Mouse (Mus musculus) CD8-positive naive resting alpha-beta T cell, adult 57 days (primary cell): ENCODE measurements around the gene Hist3h2ba. TPM values are rescaled to one million over a fixed set of nuclear protein-coding genes. Genes with fewer than 3 reads are reported as not detected.

Source experiments
- total RNA-seq: library from RNA; stranded (reverse); gene quantifications from one replicate; pipeline ENCODE4 v1.2.4, GENCODE M21; 2023

The Hist3h2ba gene
- total RNA-seq: 11.3 TPM

DNA sequence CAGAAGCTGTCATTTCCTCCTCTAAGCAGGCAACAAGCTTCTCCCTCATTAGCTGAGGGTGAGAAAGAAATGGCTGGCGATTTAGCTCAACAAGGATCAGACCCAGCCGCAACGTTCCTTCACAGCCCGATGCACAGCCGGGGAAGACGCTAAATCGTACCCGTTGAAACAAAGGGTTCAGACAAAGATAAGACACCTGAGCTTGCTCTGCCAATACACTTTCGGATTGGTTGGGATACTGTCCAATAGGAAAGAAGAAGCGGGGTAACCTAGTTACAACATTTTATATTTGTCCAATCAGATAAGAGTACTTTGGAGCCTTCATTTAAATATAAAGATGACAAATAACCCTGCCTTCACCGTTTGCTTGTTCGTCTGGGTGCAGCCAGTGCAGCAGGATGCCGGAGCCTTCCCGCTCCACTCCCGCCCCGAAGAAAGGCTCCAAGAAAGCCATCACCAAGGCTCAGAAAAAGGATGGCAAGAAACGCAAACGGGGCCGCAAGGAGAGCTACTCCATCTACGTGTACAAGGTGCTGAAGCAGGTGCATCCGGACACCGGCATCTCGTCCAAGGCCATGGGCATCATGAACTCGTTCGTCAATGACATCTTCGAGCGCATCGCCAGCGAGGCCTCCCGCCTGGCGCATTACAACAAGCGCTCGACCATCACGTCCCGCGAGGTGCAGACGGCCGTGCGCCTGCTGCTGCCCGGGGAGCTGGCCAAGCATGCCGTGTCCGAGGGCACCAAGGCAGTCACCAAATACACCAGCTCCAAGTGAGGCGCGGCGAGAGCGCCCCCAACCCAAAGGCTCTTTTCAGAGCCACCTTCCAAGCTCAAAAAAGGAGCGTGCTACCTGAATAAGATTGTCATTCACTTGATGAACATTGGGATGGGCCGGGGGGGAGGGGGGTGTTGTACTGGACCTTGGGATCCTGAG is at the start of gene Hist3h2ba:
Gene Hist3h2ba, plus strand, starts transcription at position 379 of the 938 bp plus-strand sequence.

DNA sequence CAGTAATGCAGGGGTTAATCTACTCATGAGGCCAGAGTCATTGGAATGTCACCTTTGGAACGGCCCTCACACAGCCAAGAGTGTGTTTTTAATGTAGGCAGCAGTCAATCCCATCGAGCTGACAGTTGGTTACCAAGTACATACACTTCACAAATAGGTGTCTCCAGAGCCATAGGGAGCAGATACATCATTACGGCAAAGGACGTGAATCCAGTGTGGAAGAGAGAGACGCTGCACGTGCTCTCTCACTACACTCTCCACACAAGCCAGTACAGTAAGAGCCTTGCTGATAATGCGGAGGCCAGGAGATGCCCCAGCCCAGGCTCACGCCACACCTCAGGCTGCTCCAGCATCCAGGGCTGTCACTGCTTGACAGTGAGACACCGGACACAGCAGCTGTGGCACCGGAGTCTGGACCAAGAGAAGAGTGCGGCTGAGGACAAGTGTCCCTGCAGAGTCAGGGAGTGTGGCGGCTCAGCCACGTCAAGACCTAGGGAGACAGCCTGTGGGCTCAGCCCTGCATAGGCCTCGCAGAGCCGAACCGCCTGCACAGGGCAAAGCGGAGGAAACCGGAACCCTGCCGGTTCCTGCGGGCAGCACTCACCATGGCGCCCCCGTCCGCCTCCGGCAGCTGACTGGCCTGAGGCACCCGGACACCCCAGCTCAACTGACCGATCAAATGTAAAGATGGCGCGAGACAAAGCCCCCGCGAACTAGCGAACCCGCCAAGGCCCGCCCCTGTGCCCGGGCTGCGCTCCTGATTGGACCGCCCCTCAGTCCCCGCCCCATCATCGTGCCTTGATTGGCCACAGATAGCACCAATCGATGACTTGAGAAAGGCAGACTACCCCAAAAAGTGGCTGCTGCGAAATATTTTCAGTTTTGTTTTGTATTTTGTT is 45.0 kb upstream of the Hist3h2ba start, which contains the start of gene Zfp39:
Gene Zfp39, minus strand, starts transcription at position 715 of the 899 bp plus-strand sequence.

DNA sequence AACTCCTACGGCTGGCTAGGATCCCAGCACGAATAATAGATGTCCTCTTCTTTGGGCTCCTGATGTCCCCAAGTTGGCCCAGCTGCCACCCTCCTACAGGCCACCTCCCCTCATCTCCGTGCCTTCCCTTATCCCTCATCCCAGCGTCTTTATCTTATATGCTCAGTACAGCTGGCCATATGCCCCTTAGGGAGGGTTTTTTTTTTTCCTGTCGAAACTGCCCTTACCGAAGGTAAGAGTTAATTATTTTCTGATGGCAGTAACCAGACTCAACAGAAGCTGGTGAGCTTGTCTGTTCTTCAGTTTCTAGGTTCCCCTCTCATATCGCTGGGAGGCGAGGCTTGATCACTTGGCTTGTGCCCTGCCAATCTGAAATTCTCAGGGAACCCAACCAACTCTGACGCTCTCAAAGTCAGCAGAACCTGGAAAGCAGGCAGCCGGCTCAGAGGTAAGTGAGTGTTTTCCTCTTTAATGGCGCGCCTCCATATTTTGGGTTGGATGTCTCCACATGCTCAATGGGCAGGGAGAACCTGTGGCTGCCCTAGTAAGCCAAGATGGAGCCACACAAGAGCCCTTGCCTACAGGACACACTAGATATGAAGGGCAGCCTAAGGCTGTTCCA is 30.9 kb upstream of the Hist3h2ba start, which contains the start of gene Btnl10:
Gene Btnl10, plus strand, starts transcription at position 164 of the 622 bp plus-strand sequence.

GRCm38 (mm10) chr11:58938322-58939087 is 10.2 kb upstream of the Hist3h2ba start, which contains the start of gene Rnf187:
Rnf187 (minus strand) TSS chr11:58938916.

DNA sequence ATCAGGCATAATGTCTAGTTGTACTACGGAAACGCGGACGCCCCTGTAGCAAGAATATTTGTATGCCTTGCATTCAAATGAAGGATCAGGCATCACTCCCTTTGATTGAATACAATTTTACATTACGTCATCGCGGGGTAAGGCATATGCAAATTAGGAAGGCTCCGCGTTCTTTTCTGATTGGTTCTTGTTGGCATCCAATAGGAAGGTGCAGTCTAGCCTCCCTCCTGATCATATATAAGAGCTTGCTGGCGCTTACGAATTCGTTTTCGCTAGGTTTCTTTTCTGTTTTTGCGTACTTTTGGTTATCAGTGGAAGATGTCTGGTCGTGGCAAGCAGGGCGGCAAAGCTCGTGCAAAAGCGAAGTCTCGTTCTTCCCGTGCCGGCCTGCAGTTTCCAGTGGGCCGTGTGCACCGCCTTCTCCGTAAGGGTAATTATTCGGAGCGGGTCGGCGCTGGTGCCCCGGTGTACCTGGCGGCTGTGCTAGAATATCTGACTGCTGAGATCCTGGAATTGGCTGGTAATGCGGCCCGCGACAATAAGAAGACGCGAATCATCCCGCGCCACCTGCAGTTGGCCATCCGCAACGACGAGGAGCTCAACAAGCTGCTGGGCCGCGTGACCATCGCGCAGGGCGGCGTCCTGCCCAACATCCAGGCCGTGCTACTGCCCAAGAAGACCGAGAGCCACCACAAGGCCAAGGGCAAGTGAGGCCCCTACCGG is 5.9 kb downstream of the Hist3h2ba start, which contains the start of the genes Hist3h2a and Trim17:
Gene Hist3h2a, plus strand, starts transcription at position 266 of the 723 bp plus-strand sequence.
Gene Trim17, plus strand, starts transcription at position 266 of the 723 bp plus-strand sequence.

DNA sequence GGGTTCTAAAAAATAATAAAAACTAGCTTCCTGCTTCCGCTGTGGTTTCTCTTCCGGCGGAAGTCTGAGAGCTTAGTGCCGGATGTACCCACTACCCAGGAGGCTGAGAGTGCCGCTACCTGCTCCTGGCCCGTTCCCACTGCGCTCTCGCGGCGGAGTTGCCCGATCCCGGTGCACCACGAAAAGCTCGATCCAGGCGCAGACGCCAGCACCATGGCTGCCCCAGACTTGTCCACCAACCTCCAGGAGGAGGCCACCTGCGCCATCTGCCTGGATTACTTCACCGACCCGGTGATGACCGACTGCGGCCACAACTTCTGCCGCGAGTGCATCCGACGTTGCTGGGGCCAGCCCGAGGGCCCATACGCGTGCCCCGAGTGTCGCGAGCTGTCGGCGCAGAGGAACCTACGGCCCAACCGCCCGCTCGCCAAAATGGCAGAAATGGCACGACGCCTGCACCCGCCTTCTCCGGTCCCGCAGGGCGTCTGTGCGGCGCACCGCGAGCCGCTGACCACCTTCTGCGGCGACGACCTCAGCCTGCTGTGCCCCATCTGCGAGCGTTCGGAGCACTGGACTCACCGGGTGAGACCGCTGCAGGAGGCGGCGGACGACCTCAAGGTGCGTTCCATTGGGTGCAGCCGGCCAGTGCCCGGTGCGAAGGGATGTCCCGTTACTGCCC is 29.4 kb downstream of the Hist3h2ba start, which contains the start of gene Trim11:
Gene Trim11, plus strand, starts transcription at position 67 of the 679 bp plus-strand sequence.

Other genes with a start within 250 kb of the Hist3h2ba start
- gene Olfr319, start 249.8 kb upstream of the Hist3h2ba start, total RNA-seq: not detected
- 0.43 TPM for gene Olfr318, start 224.9 kb upstream of the Hist3h2ba start, total RNA-seq
- gene Olfr317, start 209.7 kb upstream of the Hist3h2ba start, total RNA-seq: not detected
- not detected for gene Olfr316, start 196.2 kb upstream of the Hist3h2ba start, total RNA-seq
- not detected for gene Olfr315, start 175.7 kb upstream of the Hist3h2ba start, total RNA-seq
- gene Olfr314, start 166.0 kb upstream of the Hist3h2ba start, total RNA-seq: not detected
- gene Fam183b, start 147.0 kb upstream of the Hist3h2ba start, total RNA-seq: not detected
- gene Olfr313, start 133.9 kb upstream of the Hist3h2ba start, total RNA-seq: not detected
- not detected for gene Olfr312, start 119.7 kb upstream of the Hist3h2ba start, total RNA-seq
- gene Olfr311, start 109.7 kb upstream of the Hist3h2ba start, total RNA-seq: not detected
- gene Gm12258, start 101.8 kb upstream of the Hist3h2ba start, total RNA-seq: 8.2 TPM
- gene 2810021J22Rik, start 81.7 kb upstream of the Hist3h2ba start, total RNA-seq: 12.2 TPM
- 11.7 TPM for gene Zfp39, start 44.7 kb upstream of the Hist3h2ba start, total RNA-seq
- not detected for gene Btnl10, start 31.0 kb upstream of the Hist3h2ba start, total RNA-seq
- gene Rnf187, start 10.0 kb upstream of the Hist3h2ba start, total RNA-seq: 120 TPM
- 40.1 TPM for gene Hist3h2a, start 5.8 kb downstream of the Hist3h2ba start, total RNA-seq
- gene Trim17, start 5.8 kb downstream of the Hist3h2ba start, total RNA-seq: 0.28 TPM
- gene Trim11, start 29.2 kb downstream of the Hist3h2ba start, total RNA-seq: 64.9 TPM
- 0.31 TPM for gene Obscn, start 187.5 kb downstream of the Hist3h2ba start, total RNA-seq
- 38.2 TPM for gene Iba57, start 214.8 kb downstream of the Hist3h2ba start, total RNA-seq
- gene Gjc2, start 234.3 kb downstream of the Hist3h2ba start, total RNA-seq: not detected
- gene Guk1, start 243.3 kb downstream of the Hist3h2ba start, total RNA-seq: 35.8 TPM